Mouse (Mus musculus): Measurements from ENCODE around the gene Zcwpw1. TPM values are rescaled to one million over a fixed set of nuclear protein-coding genes. Genes with fewer than 3 reads are reported as not detected.
"Not testable (repeated sequence)": the region's sequence is repeated elsewhere in the genome, so short reads cannot be mapped to it uniquely, and the experiment has no call there.

The Zcwpw1 gene
- polyA plus RNA-seq, 1 experiment from 2014 or later, result 31.8 TPM

DNA sequence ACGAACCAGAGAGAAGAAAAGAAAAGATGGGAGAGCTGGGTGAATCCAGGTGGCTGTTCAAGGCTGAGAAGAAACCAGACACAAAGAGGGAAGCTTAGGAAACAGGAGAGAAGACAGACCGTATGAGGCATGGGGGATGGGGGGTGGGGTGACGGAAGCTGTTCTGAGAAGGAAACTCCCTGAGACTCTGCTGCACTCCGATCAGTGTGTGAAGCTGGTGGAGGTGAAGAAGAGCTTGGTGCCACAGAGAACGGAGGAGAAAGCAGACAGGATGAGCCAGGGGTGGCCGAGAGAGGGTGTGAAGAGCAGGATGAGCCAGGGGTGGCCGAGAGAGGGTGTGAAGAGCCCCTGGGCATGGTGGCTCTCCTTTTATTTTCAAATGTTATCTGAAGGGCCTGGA, 38.8 kb downstream of the Zcwpw1 start:
- H3K36me3 ChIP-seq, result no peaks in the 10 kb centered on the region
- WGBS, result 61% methylated on average over 7 of the region's 7 CpGs
- no peak for ATAC-seq (replicated peaks; ENCODE audit: low FRiP score)

DNA sequence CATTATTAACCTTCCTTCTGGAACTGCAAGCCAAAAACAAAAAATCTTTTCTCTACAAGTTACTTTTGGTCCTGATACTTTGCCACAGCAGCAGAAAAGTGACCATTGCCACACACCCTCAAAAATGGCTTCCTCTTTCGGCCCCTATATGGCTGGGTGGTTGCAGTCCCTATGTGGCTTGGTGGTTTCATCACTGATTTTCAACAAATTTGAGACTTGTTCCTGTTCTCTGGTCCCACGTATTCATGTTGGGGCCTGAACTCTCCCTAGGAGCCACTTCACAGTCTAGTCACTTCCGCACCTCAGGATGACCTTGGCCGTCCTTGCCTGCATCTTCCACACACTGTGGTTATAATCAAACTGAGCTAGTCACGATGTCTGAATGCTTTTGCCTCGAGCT, 41.1 kb downstream of the Zcwpw1 start:
- Histone ChIP-seq H3K4me3 (replicated peaks) (no peak overlapping the region), H3K36me3 (no peaks in the 10 kb centered on the region), H3K4me1 (no peaks in the 10 kb centered on the region), H3K27ac (no peak overlapping the region), H3K27me3 (no peaks in the 10 kb centered on the region), H3K9ac (no peak overlapping the region), H3K4me2 (no peak overlapping the region), H3K9me3 (replicated peaks) (no peaks in the 10 kb centered on the region)
- 89% methylated on average over 6 of the region's 6 CpGs for WGBS
- ATAC-seq (replicated peaks; ENCODE audit: low FRiP score), result no peak

More for the DNA sequence above, 38.8 kb downstream of the Zcwpw1 start:
- no peaks in the 10 kb centered on the region for H3K27me3 ChIP-seq
- H3K4me3 ChIP-seq (replicated peaks), result no peak overlapping the region
- no peak overlapping the region for H3K27ac ChIP-seq
- no peak overlapping the region for H3K9ac ChIP-seq
- no peaks in the 10 kb centered on the region for H3K9me3 ChIP-seq (replicated peaks)
- H3K4me2 ChIP-seq, result no peak overlapping the region
- H3K4me1 ChIP-seq, result no peaks in the 10 kb centered on the region

DNA sequence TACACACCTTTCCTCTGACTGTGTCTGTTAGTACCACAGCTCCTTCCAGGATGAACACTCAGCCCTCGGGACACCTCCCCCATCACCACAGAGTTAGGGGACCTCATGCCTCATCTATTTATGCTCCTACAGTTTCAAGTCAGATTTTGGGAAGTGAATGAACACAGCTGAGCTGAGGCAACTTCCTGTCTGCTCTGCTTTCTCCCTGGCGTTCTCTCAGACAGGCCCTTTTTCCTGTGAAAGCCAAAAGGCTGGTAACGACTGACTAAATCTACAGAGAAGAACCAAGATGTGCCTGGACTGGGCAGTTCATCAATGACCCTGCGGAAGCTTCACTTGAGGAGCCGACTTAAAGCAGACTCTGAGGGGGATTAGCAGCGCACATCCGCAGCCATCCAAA, 42.6 kb downstream of the Zcwpw1 start:
- Histone ChIP-seq H3K9me3 (replicated peaks) (no peaks in the 10 kb centered on the region), H3K4me1 (no peaks in the 10 kb centered on the region), H3K4me3 (replicated peaks) (no peak overlapping the region), H3K4me2 (no peak overlapping the region), H3K27me3 (no peaks in the 10 kb centered on the region), H3K9ac (no peak overlapping the region), H3K27ac (0 out of 2 replicates have a peak overlapping the region, but pooled peaks have one; percentile 20), H3K36me3 (no peaks in the 10 kb centered on the region)
- ATAC-seq (replicated peaks; ENCODE audit: low FRiP score), result no peak
- WGBS, result 72% methylated on average over 7 of the region's 7 CpGs

DNA sequence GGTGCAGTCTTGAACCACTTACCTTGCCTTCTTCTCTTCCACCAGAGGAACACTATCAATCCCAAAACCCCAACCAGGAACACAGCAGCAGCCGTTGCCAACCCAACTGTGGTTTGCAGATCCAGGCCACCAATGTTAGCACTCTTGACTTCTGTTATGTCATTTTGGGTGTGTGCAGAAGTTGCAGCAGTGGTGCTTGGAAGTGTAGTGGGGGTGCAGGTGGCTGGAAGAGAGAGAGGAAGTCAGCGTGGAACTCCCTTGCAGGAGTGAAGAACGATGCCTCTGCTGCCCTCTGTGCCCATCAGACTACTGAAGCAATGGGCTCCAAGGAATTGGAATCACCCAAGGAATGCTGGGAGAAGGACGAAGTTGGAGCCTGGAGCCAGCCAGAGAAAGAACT, 43.5 kb downstream of the Zcwpw1 start:
- Histone ChIP-seq H3K4me3 (replicated peaks) (no peak overlapping the region), H3K4me1 (no peaks in the 10 kb centered on the region), H3K36me3 (no peaks in the 10 kb centered on the region), H3K27ac (no peak overlapping the region), H3K9me3 (replicated peaks) (no peaks in the 10 kb centered on the region), H3K4me2 (no peak overlapping the region), H3K9ac (no peak overlapping the region), H3K27me3 (no peaks in the 10 kb centered on the region)
- ATAC-seq (replicated peaks; ENCODE audit: low FRiP score), result no peak
- 85% methylated on average over 4 of the region's 4 CpGs for WGBS

DNA sequence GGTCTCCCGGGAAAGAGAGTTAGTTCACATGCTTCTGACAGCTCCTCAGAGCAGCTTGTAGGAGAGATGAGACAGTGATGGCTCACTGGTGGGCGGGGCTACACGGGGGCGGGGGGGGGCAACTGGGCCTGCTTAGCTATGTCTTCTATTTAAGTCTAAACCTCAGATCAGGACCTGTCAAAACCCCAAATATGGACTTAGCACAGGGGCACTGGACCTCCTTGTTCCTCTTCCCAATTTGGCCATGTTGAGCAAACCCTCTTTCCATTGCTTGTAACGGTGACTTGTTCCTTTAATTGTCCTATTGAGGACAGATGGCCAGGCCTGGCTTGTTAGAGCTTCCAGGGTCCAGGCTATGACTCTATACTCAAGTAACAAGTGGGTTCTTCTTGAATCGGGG, 43.9 kb downstream of the Zcwpw1 start:
- Histone ChIP-seq H3K9me3 (replicated peaks) (no peaks in the 10 kb centered on the region), H3K4me1 (no peaks in the 10 kb centered on the region), H3K4me2 (no peak overlapping the region), H3K36me3 (no peaks in the 10 kb centered on the region), H3K9ac (no peak overlapping the region), H3K27ac (no peak overlapping the region), H3K27me3 (no peaks in the 10 kb centered on the region), H3K4me3 (replicated peaks) (no peak overlapping the region)
- ATAC-seq (replicated peaks; ENCODE audit: low FRiP score), result no peak
- 74% methylated on average over 6 of the region's 6 CpGs for WGBS

DNA sequence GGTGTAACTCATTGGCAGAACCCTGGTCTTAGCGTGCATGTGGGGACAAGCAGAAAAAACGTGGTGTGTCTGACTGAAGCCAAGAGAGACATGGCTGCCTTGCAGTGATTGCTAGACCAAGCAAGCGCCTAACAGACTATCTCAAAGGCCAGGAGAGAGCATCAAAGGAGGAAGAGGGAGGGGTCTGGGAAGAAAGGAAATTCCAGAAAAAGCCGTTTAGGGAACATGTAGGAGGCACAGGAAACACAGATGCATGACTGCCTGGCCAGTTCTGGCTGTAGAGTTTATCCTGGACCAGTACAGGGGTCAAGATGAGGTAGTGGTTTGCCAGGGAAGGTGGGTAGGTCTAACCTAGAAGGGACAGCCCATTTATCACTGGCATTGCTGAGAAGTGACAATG, 45.9 kb downstream of the Zcwpw1 start:
- Histone ChIP-seq H3K9me3 (replicated peaks) (no peaks in the 10 kb centered on the region), H3K27ac (no peak overlapping the region), H3K4me3 (replicated peaks) (no peak overlapping the region), H3K9ac (no peak overlapping the region), H3K36me3 (no peaks in the 10 kb centered on the region), H3K4me1 (no peaks in the 10 kb centered on the region), H3K4me2 (no peak overlapping the region), H3K27me3 (no peaks in the 10 kb centered on the region)
- ATAC-seq (replicated peaks; ENCODE audit: low FRiP score), result no peak
- 48% methylated on average over 4 of the region's 4 CpGs for WGBS

DNA sequence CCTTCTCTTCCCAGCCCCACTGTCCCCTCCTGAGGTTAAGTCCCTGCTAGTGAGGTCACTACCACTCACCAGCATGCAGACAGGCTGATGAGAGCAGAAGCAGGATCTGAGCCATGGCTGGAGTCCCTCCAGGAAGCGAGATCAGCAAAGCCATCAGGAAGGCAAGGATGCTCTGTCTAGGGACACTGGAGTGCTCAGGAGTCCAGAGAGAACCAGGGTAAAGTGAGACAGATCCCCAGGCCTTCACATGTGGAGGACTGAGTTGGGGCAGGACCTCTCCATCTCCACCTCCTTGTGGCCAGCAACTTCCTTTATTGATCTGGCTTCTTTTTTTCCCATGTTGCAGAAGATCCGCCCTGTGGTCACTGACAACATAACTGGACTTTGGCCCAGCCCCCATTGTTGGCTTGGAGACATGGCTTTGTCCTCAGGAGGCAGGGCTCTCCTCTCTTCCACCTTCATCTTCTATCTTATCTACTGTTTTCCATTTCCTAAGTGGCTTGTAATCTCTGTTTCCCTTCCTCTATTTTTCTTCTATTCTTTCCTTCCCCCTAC, 48.4 kb downstream of the Zcwpw1 start, which contains the start of gene Pilra:
Gene Pilra (minus strand): TSS at position 316 of the 555 bp plus-strand sequence.
- H3K9ac ChIP-seq; H3K27me3 ChIP-seq; H3K27ac ChIP-seq; H3K36me3 ChIP-seq; ATAC-seq (replicated peaks; ENCODE audit: low FRiP score); H3K4me2 ChIP-seq; H3K9me3 ChIP-seq (replicated peaks); H3K4me3 ChIP-seq (replicated peaks); H3K4me1 ChIP-seq: not testable (repeated sequence)
- 66% methylated on average over 2 of the region's 2 CpGs for WGBS

DNA sequence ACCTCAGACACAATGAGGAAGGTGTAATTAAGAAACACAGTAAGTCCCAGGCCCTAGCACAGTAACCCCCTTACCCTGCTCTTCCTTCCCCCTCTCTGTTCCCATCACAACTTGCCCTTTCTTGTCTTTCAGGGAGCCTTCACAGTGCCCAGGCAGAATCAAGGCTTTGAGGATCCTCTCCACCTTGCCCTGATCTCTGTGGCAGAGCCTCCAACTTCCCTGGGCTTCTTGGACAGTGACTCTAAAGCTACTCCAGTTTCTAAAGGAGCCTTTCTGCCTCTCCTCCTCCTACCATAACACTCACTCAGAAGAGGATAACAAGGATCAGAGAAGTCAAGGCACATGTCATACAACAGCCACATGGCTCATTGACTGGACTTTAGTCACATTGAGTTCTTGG, 49.0 kb downstream of the Zcwpw1 start:
- no peak overlapping the region for H3K4me2 ChIP-seq
- no peaks in the 10 kb centered on the region for H3K36me3 ChIP-seq
- H3K9ac ChIP-seq, result no peak overlapping the region
- ATAC-seq (replicated peaks; ENCODE audit: low FRiP score), result no peak
- H3K4me1 ChIP-seq, result no peaks in the 10 kb centered on the region
- no peaks in the 10 kb centered on the region for H3K9me3 ChIP-seq (replicated peaks)
- H3K27ac ChIP-seq, result no peak overlapping the region
- no peak overlapping the region for H3K4me3 ChIP-seq (replicated peaks)
- H3K27me3 ChIP-seq, result no peaks in the 10 kb centered on the region

DNA sequence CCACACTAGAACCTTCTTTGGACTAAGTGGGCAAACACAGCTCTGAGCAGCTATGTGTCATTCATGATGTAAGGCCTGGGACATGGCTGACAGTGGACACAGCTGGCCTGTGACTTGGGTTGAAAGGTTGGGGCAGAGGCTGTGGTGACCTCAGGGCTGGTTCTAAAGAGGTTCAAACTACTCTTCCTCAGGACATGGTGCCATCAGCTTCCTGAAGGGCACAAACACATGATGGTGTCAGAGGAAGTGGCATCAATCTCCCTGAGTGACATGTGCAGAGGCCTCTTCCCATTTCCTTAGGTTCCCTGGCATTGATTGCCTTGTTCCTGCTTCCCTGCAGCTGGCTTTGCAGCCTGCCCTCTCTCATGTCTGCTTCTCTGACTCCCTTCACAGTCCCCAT, 49.5 kb downstream of the Zcwpw1 start:
- H3K4me3 ChIP-seq (replicated peaks); H3K9ac ChIP-seq; H3K4me2 ChIP-seq; H3K27ac ChIP-seq; H3K27me3 ChIP-seq; H3K4me1 ChIP-seq; H3K9me3 ChIP-seq (replicated peaks); ATAC-seq (replicated peaks; ENCODE audit: low FRiP score); H3K36me3 ChIP-seq: not testable (repeated sequence)

DNA sequence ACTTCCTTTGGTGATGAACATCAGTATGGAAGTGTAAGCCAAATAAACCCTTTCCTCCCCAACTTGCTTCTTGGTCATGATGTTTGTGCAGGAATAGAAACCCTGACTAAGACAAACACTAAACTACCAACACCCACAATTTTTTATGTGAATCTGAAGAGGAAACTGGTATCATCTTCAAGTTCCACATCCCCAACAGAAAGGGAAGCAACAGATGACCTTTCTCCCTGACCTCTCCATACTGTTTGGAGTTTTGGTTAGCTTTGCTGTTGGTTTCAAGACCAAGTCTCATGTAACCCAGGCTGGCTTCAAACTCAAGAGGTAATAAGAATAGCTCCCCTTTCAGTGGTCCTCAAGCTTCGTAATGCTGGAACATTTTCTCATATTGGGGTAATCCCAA, 62.7 kb downstream of the Zcwpw1 start:
- H3K27me3 ChIP-seq; H3K4me3 ChIP-seq (replicated peaks); H3K4me2 ChIP-seq; H3K9me3 ChIP-seq (replicated peaks); H3K9ac ChIP-seq; H3K4me1 ChIP-seq; H3K36me3 ChIP-seq; ATAC-seq (replicated peaks; ENCODE audit: low FRiP score); H3K27ac ChIP-seq: not testable (repeated sequence)
- WGBS, result 89% methylated on average over 1 of the region's 1 CpGs

DNA sequence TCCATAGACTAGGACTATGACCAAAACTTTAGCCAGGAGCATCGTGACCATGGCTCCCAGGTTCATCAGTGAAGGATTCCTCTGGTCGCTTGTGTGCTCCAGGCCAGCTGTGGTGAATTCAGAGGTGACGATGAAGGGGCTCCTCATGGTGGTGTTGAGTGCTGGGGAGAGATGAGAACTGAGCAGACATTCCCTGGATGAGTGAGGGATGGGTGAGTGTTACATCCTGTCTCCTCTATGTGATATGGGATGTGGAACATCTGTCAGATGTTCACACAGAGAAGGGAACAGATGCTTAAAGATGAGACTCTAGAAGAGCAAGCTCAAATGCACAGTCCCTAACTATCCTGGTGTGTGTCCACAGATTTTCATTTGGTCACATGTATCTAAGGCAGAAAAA, 67.3 kb downstream of the Zcwpw1 start:
- not testable (repeated sequence) for H3K4me3 ChIP-seq (replicated peaks); H3K4me1 ChIP-seq; H3K27ac ChIP-seq; H3K27me3 ChIP-seq; H3K36me3 ChIP-seq; H3K9me3 ChIP-seq (replicated peaks); H3K9ac ChIP-seq; ATAC-seq (replicated peaks; ENCODE audit: low FRiP score); H3K4me2 ChIP-seq
- WGBS, result 81% methylated on average over 3 of the region's 3 CpGs

DNA sequence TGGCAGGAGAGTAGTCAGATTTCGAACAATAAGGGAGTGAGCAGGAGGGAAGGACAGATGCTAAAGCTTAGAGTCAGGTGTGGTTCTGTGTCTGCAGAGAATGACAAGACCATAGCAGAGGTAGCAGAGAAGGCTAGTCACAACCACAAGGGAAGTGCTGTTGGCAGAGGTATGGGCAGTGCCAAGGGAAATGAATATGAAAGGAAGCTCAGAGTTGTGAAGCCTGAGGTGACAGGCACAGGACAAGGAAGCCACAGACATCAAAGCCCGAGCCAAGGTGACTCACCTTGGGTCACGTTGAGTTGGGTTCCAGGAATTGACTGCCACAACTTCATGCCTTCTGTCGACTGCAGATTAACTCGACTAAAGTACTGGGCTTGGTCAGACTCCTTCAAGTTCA, 69.3 kb downstream of the Zcwpw1 start:
- not testable (repeated sequence) for H3K27ac ChIP-seq; H3K9ac ChIP-seq; H3K9me3 ChIP-seq (replicated peaks); H3K27me3 ChIP-seq; H3K4me3 ChIP-seq (replicated peaks); ATAC-seq (replicated peaks; ENCODE audit: low FRiP score); H3K4me1 ChIP-seq; H3K4me2 ChIP-seq; H3K36me3 ChIP-seq
- 70% methylated on average over 5 of the region's 5 CpGs for WGBS

DNA sequence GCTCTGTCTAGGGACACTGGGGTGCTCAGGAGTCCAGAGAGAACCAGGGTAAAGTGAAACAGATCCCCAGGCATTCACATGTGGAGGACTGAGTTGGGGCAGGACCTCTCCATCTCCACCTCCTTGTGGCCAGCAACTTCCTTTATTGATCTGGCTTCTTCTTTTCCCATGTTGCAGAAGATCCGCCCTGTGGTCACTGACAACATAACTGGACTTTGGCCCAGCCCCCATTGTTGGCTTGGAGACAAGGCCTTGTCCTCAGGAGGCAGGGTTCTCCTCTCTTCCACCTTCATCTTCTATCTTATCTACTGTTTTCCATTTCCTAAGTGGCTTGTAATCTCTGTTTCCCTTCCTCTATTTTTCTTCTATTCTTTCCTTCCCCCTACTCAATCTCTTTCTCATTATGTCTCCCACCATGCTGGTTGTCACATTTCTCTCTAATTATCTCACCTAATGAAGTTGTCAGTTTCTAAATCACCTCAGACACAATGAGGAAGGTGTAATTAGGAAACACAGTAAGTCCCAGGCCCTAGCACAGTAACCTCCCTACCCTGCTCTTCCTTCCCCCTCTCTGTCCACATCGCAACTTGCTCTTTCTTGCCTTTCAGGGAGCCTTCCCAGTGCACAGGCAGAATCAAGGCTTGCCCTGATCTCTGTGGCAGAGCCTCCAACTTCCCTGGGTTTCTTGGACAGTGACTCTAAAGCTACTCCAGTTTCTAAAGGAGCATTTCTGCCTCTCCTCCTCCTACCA, 70.5 kb downstream of the Zcwpw1 start, which contains the start of gene Pilrb1:
Gene Pilrb1 (minus strand): TSS at position 147 of the 751 bp plus-strand sequence.
- H3K4me2 ChIP-seq; H3K4me1 ChIP-seq; H3K4me3 ChIP-seq (replicated peaks); H3K36me3 ChIP-seq; H3K9me3 ChIP-seq (replicated peaks); H3K27me3 ChIP-seq; H3K9ac ChIP-seq; ATAC-seq (replicated peaks; ENCODE audit: low FRiP score); H3K27ac ChIP-seq: not testable (repeated sequence)
- 73% methylated on average over 2 of the region's 2 CpGs for WGBS

Measured in kidney, embryonic 15.5 days (tissue).